22 mouse cellular contexts compared by ENCODE assay signal in genomic region chr9:60595406-60595805, GRCm38 (mm10).
"Had no signal": no experiment of that assay in that cellular context is flagged by ENCODE, and none has a peak within 500 bp of the region (broad histone marks: within the 10 kb centered on the region; RNA-seq: fewer than 3 reads in every experiment).

No protein-coding gene starts in this region.

- H3K9ac ChIP-seq: limb, embryonic 12.5 days; limb, embryonic 15.5 days; liver, embryonic 14.5 days; liver, postnatal 0 days; lung, embryonic 15.5 days; neural tube, embryonic 12.5 days; neural tube, embryonic 15.5 days; stomach, embryonic 15.5 days had no signal

- H3K4me3 ChIP-seq: limb, embryonic 12.5 days; limb, embryonic 15.5 days; lung, embryonic 15.5 days; neural tube, embryonic 12.5 days; neural tube, embryonic 15.5 days; stomach, embryonic 15.5 days had no signal

- H3K27me3 ChIP-seq: limb, embryonic 12.5 days; limb, embryonic 15.5 days; lung, embryonic 15.5 days; neural tube, embryonic 12.5 days; neural tube, embryonic 15.5 days; stomach, embryonic 15.5 days had no signal

- H3K9me3 ChIP-seq: limb, embryonic 12.5 days; limb, embryonic 15.5 days; lung, embryonic 15.5 days; neural tube, embryonic 12.5 days; neural tube, embryonic 15.5 days; stomach, embryonic 15.5 days had no signal

- H3K27ac ChIP-seq: limb, embryonic 12.5 days; limb, embryonic 15.5 days; liver, embryonic 14.5 days; lung, embryonic 15.5 days; neural tube, embryonic 12.5 days; neural tube, embryonic 15.5 days; stomach, embryonic 15.5 days had no signal

- H3K4me1 ChIP-seq: limb, embryonic 12.5 days; limb, embryonic 15.5 days; lung, embryonic 15.5 days; neural tube, embryonic 12.5 days had no signal

- ATAC-seq: intestine, embryonic 16.5 days; liver, postnatal 0 days had no signal

- H3K4me2 ChIP-seq: limb, embryonic 12.5 days; limb, embryonic 15.5 days; liver, embryonic 11.5 days; lung, embryonic 15.5 days; midbrain, embryonic 11.5 days; neural tube, embryonic 12.5 days; neural tube, embryonic 15.5 days; stomach, embryonic 15.5 days had no signal

- H3K36me3 ChIP-seq: lung, embryonic 15.5 days; stomach, embryonic 15.5 days had no signal

- DNase-seq: kidney, adult 18-20 months; kidney, adult 9 months; kidney, postnatal 14 days; kidney, postnatal 4 days; left cerebral cortex, postnatal 4 days; liver, postnatal 0 days; lung, postnatal 10 days; lung, postnatal 4 days; midbrain, embryonic 14.5 days; thymus, adult 2 months; thymus, postnatal 14 days; thymus, postnatal 4 days had no signal
